Mouse (Mus musculus): ENCODE results near the gene Zmym3. TPM values are rescaled to one million over a fixed set of nuclear protein-coding genes. Genes with fewer than 3 reads are reported as not detected.
A peak's percentile ranks its signal among the peaks of the same experiment; 100 is the strongest.

The Zmym3 gene
- polyA plus RNA-seq, 1 experiment from 2014 or later: 16.9 TPM

DNA sequence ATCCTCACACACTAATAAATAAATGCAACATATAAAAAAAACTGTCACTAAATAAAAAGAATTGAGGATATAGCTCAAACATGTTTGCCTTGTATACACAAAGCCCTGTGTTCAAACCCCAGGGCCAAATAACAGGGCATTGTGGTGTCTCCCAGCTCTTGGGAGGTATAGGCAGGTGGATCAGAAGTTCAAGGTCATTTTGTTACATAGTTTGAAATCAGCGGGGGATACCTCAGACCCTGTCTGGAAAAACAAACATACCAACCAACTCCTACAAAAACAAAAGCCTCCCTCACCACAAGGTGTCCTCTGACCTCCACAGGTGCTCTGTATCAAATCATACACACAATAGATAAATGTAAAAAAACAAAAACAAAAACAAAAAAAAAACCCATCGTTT, 26.3 kb downstream of the Zmym3 start:
- Histone ChIP-seq H3K4me3 (replicated peaks; ENCODE audit: low read depth, low read length) (no peak overlapping the region), H3K27ac (no peak overlapping the region), H3K36me3 (ENCODE audit: insufficient read depth, low read length) (no peaks in the 10 kb centered on the region), H3K9ac (ENCODE audit: low read depth, low read length) (no peak overlapping the region), H3K9me3 (replicated peaks; ENCODE audit: low read length) (no peaks in the 10 kb centered on the region), H3K27me3 (ENCODE audit: insufficient read depth, low read length) (0 out of 2 replicates have a peak, but pooled peaks cover 3% of the 10 kb centered on the region), H3K4me1 (replicated peaks; ENCODE audit: insufficient read depth, low read length) (no peaks in the 10 kb centered on the region), H3K4me2 (ENCODE audit: low read length) (no peak overlapping the region)
- DNase-seq (ENCODE audit: low spot score) (no peak), ATAC-seq (replicated peaks; ENCODE audit: low FRiP score, low read depth) (no peak)
- TF ChIP-seq CTCF (IDR thresholded peaks at IDR 0.05; ENCODE audit: low read depth): no peak
- WGBS: 42% methylated on average over 2 of the region's 2 CpGs

DNA sequence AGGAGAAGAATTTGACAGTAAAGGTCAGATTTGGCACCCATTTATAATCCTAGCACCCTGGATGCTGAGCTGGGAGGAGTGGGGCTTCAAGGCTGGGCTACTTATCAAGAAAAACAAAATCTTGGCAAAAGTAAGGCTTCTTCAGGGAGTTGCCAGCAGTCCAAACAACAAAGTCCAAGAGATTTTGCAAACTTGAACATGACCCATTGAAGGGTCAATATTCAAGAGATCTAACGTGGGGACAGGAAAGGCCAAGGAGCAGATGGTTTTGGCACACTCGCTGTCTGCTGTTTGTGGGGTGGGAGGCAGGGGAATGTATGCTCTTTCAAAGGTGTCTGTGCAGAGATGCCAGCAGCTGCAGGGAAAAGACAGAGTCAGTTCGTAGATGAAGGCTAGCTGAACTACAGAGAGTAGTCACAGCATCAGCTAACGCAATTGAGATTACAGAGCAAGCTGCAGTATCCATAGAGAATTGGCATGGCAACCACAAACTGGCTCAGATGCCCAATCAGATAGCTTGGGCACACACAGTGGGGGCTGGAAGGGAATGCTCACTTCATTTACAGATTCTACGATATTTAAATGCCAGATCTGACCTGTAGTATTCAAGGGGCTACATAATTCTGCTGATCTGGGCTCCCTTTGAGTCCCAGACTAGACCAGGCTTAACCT, 31.6 kb downstream of the Zmym3 start:
- Histone ChIP-seq H3K4me1 (replicated peaks; ENCODE audit: insufficient read depth, low read length) (0 out of 2 replicates have a peak, but pooled peaks cover 2% of the 10 kb centered on the region), H3K9ac (ENCODE audit: low read depth, low read length) (no peak overlapping the region), H3K36me3 (ENCODE audit: insufficient read depth, low read length) (no peaks in the 10 kb centered on the region), H3K4me3 (replicated peaks; ENCODE audit: low read depth, low read length) (no peak overlapping the region), H3K27me3 (ENCODE audit: insufficient read depth, low read length) (no peaks in the 10 kb centered on the region), H3K9me3 (replicated peaks; ENCODE audit: low read length) (no peaks in the 10 kb centered on the region), H3K4me2 (ENCODE audit: low read length) (no peak overlapping the region), H3K27ac (no peak overlapping the region)
- no peak for TF ChIP-seq CTCF (IDR thresholded peaks at IDR 0.05; ENCODE audit: low read depth)
- ATAC-seq (replicated peaks; ENCODE audit: low FRiP score, low read depth) (no peak), DNase-seq (ENCODE audit: low spot score) (no peak)
- 76% methylated on average over 5 of the region's 5 CpGs for WGBS

DNA sequence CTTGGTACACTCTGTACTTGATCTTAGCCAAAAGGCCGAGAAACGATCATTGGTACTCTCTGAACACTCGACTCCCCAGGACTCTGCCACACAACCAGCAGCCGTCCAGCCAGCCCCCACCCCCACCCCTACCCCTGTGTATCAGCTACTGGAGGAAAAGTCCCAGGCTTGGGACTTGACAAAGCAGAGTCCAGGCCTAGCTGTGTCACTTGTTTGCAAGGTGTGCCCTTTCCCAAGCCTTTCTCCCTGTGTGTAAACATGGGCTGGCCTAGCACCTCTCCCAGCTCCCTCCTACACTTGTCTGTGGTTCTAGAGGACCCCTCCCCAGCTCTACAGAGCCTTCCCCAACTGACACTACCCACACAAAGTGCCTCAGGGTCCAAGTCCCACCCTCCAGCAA, 34.4 kb downstream of the Zmym3 start:
- no peak overlapping the region for H3K9ac ChIP-seq (ENCODE audit: low read depth, low read length)
- H3K9me3 ChIP-seq (replicated peaks; ENCODE audit: low read length): no peaks in the 10 kb centered on the region
- no peaks in the 10 kb centered on the region; the same call in 1 of the 2 replicates for H3K27me3 ChIP-seq (ENCODE audit: insufficient read depth, low read length)
- DNase-seq (ENCODE audit: low spot score) (no peak), ATAC-seq (replicated peaks; ENCODE audit: low FRiP score, low read depth) (no peak)
- H3K36me3 ChIP-seq (ENCODE audit: insufficient read depth, low read length): no peaks in the 10 kb centered on the region
- H3K4me1 ChIP-seq (replicated peaks; ENCODE audit: insufficient read depth, low read length): 0 out of 2 replicates have a peak, but pooled peaks cover 2% of the 10 kb centered on the region
- no peak overlapping the region for H3K4me2 ChIP-seq (ENCODE audit: low read length)
- H3K4me3 ChIP-seq (replicated peaks; ENCODE audit: low read depth, low read length): no peak overlapping the region
- WGBS: 52% methylated on average over 4 of the region's 4 CpGs
- no peak for TF ChIP-seq CTCF (IDR thresholded peaks at IDR 0.05; ENCODE audit: low read depth)
- H3K27ac ChIP-seq: no peak overlapping the region

DNA sequence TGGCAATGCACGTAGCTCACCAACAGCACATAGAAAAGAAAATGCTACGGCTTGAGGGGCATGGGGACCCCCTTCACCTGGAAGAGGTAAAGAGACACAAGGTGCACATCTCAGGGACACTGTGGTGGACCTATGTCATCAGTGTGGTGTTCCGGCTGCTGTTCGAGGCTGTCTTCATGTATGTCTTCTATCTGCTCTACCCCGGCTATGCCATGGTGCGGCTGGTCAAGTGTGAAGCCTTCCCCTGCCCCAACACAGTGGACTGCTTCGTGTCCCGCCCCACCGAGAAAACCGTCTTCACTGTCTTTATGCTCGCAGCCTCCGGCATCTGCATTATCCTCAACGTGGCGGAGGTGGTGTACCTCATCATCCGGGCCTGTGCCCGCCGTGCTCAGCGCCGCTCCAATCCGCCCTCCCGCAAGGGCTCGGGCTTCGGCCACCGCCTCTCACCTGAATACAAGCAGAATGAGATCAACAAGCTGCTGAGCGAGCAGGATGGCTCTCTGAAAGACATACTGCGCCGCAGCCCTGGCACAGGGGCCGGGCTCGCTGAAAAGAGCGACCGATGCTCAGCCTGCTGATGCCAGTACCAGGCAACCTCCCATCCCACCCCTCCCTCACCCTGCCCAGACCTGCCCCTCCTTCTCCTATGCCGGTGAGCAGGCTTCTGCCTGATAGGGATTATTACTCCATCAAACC, 36.1 kb downstream of the Zmym3 start:
- H3K9me3 ChIP-seq (replicated peaks; ENCODE audit: low read length): no peaks in the 10 kb centered on the region
- H3K27me3 ChIP-seq (ENCODE audit: insufficient read depth, low read length): no peaks in the 10 kb centered on the region; the same call in 1 of the 2 replicates
- peak overlapping the region; percentile 31 for H3K4me2 ChIP-seq (ENCODE audit: low read length)
- DNase-seq (ENCODE audit: low spot score) (no peak), ATAC-seq (replicated peaks; ENCODE audit: low FRiP score, low read depth) (0 out of 2 replicates have a peak, but pooled peaks have one; percentile 17)
- no peaks in the 10 kb centered on the region for H3K36me3 ChIP-seq (ENCODE audit: insufficient read depth, low read length)
- H3K4me3 ChIP-seq (replicated peaks; ENCODE audit: low read depth, low read length): no peak overlapping the region
- H3K4me1 ChIP-seq (replicated peaks; ENCODE audit: insufficient read depth, low read length): 0 out of 2 replicates have a peak, but pooled peaks cover 2% of the 10 kb centered on the region
- no peak overlapping the region for H3K9ac ChIP-seq (ENCODE audit: low read depth, low read length)
- WGBS: 36% methylated on average over 32 of the region's 32 CpGs
- H3K27ac ChIP-seq: no peak overlapping the region
- TF ChIP-seq CTCF (IDR thresholded peaks at IDR 0.05; ENCODE audit: low read depth): no peak

DNA sequence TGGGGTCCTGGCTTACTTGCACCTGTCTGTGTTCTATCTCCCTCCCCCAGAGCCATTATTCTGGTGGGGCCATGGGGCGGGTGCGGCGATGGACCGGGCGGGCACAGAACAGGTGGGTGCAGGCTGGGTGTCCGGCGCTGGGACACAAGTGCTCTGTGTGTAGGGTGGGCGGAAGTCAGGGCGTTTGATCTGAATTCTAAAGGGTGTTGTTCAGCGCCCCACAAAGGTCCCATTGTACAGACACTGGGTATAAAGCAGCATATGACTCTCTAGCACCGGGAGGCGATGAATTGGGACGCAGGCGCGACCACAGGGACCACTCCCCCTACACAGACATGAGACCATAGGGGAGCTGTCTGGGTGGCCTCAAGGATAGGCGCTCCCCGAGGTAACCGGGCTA, 37.2 kb downstream of the Zmym3 start:
- ATAC-seq (replicated peaks; ENCODE audit: low FRiP score, low read depth): no peak

DNA sequence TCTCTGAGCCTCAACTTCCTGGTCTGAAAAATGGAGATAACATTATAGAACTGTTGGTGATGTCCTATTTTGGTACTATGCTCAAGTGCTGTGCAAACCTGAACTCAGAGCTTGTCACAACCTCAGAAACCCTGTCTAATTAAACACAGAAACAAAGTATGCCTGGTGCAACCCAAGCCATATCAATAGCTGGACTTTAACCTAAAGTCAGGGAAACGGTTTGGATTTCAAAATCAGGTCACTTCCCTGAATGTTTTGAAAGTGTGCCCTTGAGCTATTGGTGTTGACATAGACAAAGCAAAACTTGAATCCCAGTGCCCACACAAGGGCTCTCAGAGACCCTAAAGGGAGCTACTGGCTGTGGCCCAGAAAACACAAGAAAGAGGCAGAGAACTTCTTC, 40.9 kb downstream of the Zmym3 start:
- H3K9ac ChIP-seq (ENCODE audit: low read depth, low read length): no peak overlapping the region
- no peak for ATAC-seq (replicated peaks; ENCODE audit: low FRiP score, low read depth)

More for the DNA sequence above, 37.2 kb downstream of the Zmym3 start:
- Histone ChIP-seq H3K4me1 (replicated peaks; ENCODE audit: insufficient read depth, low read length) (0 out of 2 replicates have a peak, but pooled peaks cover 2% of the 10 kb centered on the region), H3K9me3 (replicated peaks; ENCODE audit: low read length) (no peaks in the 10 kb centered on the region), H3K4me3 (replicated peaks; ENCODE audit: low read depth, low read length) (no peak overlapping the region), H3K36me3 (ENCODE audit: insufficient read depth, low read length) (no peaks in the 10 kb centered on the region), H3K27me3 (ENCODE audit: insufficient read depth, low read length) (no peaks in the 10 kb centered on the region; the same call in 1 of the 2 replicates), H3K9ac (ENCODE audit: low read depth, low read length) (no peak overlapping the region), H3K27ac (no peak overlapping the region), H3K4me2 (ENCODE audit: low read length) (no peak overlapping the region)
- no peak for TF ChIP-seq CTCF (IDR thresholded peaks at IDR 0.05; ENCODE audit: low read depth)
- no peak for DNase-seq (ENCODE audit: low spot score)
- 46% methylated on average over 18 of the region's 18 CpGs for WGBS

More for the DNA sequence above, 40.9 kb downstream of the Zmym3 start:
- WGBS: 72% methylated on average over 1 of the region's 1 CpGs
- Histone ChIP-seq H3K27me3 (ENCODE audit: insufficient read depth, low read length) (no peaks in the 10 kb centered on the region; the same call in 1 of the 2 replicates), H3K36me3 (ENCODE audit: insufficient read depth, low read length) (no peaks in the 10 kb centered on the region), H3K4me2 (ENCODE audit: low read length) (no peak overlapping the region), H3K27ac (no peak overlapping the region), H3K4me3 (replicated peaks; ENCODE audit: low read depth, low read length) (no peak overlapping the region), H3K4me1 (replicated peaks; ENCODE audit: insufficient read depth, low read length) (0 out of 2 replicates have a peak, but pooled peaks cover 2% of the 10 kb centered on the region), H3K9me3 (replicated peaks; ENCODE audit: low read length) (no peaks in the 10 kb centered on the region)
- no peak for TF ChIP-seq CTCF (IDR thresholded peaks at IDR 0.05; ENCODE audit: low read depth)
- no peak for DNase-seq (ENCODE audit: low spot score)

All from kidney, postnatal 0 days (tissue).